Mouse (Mus musculus) macrophage (primary cell): ENCODE results near the gene Gnb2. TPM values are rescaled to one million over a fixed set of nuclear protein-coding genes. Genes with fewer than 3 reads are reported as not detected.

Source experiments
- H3K27ac ChIP-seq: fragments of 350-480 bp; formaldehyde crosslinking; 2 replicates; pipeline ENCODE4 v1.9.0; 2021
- H3K36me3 ChIP-seq: fragments of 350-480 bp; formaldehyde crosslinking; 2 replicates; pipeline ENCODE4 v1.9.0; 2021; ENCODE audit errors: inconsistent target
- H3K4me3 ChIP-seq: fragments of 350-480 bp; formaldehyde crosslinking; 2 replicates; pipeline ENCODE4 v1.9.0; 2021; ENCODE audit errors: inconsistent target
- H3K79me2 ChIP-seq: fragments of 350-480 bp; formaldehyde crosslinking; 2 replicates; pipeline ENCODE4 v1.9.0; 2021; ENCODE audit errors: inconsistent target
- WGBS: methylation state at CpG from one replicate; pipeline ENCODE4 v1.1.7; 2026; ENCODE audit warnings: inconsistent platforms; ENCODE audit not compliant: missing documents; 5-methylcytosine and 5-hydroxymethylcytosine counted together
- polyA plus RNA-seq: library from polyadenylated mRNA; stranded (reverse); fragments of 250-400 nt; gene quantifications from 3 replicates; pipeline ENCODE4 v1.2.4, GENCODE M21; 2018; ENCODE audit warnings: inconsistent platforms
- total RNA-seq, 78 experiments: library from RNA; depleted of rRNA; stranded (reverse); fragments of 250-400 nt; gene quantifications; 1 replicate in 9 of 78; 2 replicates in 24 of 78; 3 replicates in 43 of 78; 4 replicates in 2 of 78; pipeline ENCODE4 v1.2.4; 2018; ENCODE audit warnings: inconsistent platforms in 56 of 78

Gnb2 gene
- 100 to 1,000 TPM; 153 to 413 (median 282) TPM for total RNA-seq (2018; cell fraction: chromatin; rRNA removed)
- total RNA-seq (2018; cell fraction: cytosol; rRNA removed), result 100 to 1,000 TPM; 299 to 454 (median 389) TPM
- 100 to 1,000 TPM; 187 to 398 (median 299) TPM for total RNA-seq (2018; cell fraction: nucleus; rRNA removed)
- 139 to 347 TPM (median 316 TPM) in 3 replicates for polyA plus RNA-seq

- peaks cover 21% of the 10 kb centered on the region for H3K36me3 ChIP-seq
- peak within 1 kb of the TSS; percentile 97 for H3K4me3 ChIP-seq
- peak within 1 kb of the TSS; percentile 94 for H3K27ac ChIP-seq
- peaks cover 47% of the 10 kb centered on the region for H3K79me2 ChIP-seq
- WGBS, result under 1% methylated on average over 40 of the region's 40 CpGs
Observed at GRCm38 (mm10) chr5:137533117-137533827, at the start of gene Gnb2, which contains the start of gene Epo. Gene Gnb2 (minus strand): TSS chr5:137533510. Gene Epo (minus strand): TSS chr5:137533242.

GRCm38 (mm10) chr5:137582702-137583101 lies 49.4 kb upstream of the Gnb2 start:
- H3K4me3 ChIP-seq, result no peak overlapping the region
- no peaks in the 10 kb centered on the region for H3K36me3 ChIP-seq
- no peaks in the 10 kb centered on the region for H3K79me2 ChIP-seq
- no peak overlapping the region for H3K27ac ChIP-seq
- 90% methylated on average over 8 of the region's 8 CpGs for WGBS

GRCm38 (mm10) chr5:137580246-137580645 lies 46.9 kb upstream of the Gnb2 start:
- Histone ChIP-seq H3K79me2 (no peaks in the 10 kb centered on the region), H3K4me3 (no peak overlapping the region), H3K36me3 (no peaks in the 10 kb centered on the region), H3K27ac (no peak overlapping the region)
- 83% methylated on average over 6 of the region's 6 CpGs for WGBS

- Histone ChIP-seq H3K4me3 (no peak overlapping the region), H3K79me2 (no peaks in the 10 kb centered on the region), H3K27ac (no peak overlapping the region), H3K36me3 (no peaks in the 10 kb centered on the region)
- 94% methylated on average over 27 of the region's 27 CpGs for WGBS
Observed at GRCm38 (mm10) chr5:137574470-137574901, 41.2 kb upstream of the Gnb2 start.

GRCm38 (mm10) chr5:137570691-137571586 lies 37.6 kb upstream of the Gnb2 start:
- no peak overlapping the region for H3K4me3 ChIP-seq
- 10% methylated on average over 17 of the region's 17 CpGs for whole genome bisulfite sequencing
- H3K27ac ChIP-seq, result no peak overlapping the region
- H3K79me2 ChIP-seq, result no peaks in the 10 kb centered on the region
- H3K36me3 ChIP-seq, result no peaks in the 10 kb centered on the region

GRCm38 (mm10) chr5:137570181-137570580 lies 36.9 kb upstream of the Gnb2 start:
- no peak overlapping the region for H3K27ac ChIP-seq
- H3K4me3 ChIP-seq, result no peak overlapping the region
- no peaks in the 10 kb centered on the region for H3K79me2 ChIP-seq
- H3K36me3 ChIP-seq, result no peaks in the 10 kb centered on the region
- 14% methylated on average over 7 of the region's 7 CpGs for WGBS

GRCm38 (mm10) chr5:137569665-137570064 lies 36.4 kb upstream of the Gnb2 start, which contains the start of gene Tfr2:
Gene Tfr2 (plus strand): TSS chr5:137569840.
- WGBS, result 2% methylated on average over 9 of the region's 9 CpGs
- Histone ChIP-seq H3K4me3 (no peak within 1 kb of the TSS), H3K27ac (no peak within 1 kb of the TSS), H3K79me2 (no peaks in the 10 kb centered on the region), H3K36me3 (no peaks in the 10 kb centered on the region)

GRCm38 (mm10) chr5:137569031-137569430 lies 35.7 kb upstream of the Gnb2 start:
- no peak overlapping the region for H3K4me3 ChIP-seq
- no peak overlapping the region for H3K27ac ChIP-seq
- WGBS, result 79% methylated on average over 9 of the region's 12 CpGs
- H3K36me3 ChIP-seq, result no peaks in the 10 kb centered on the region
- H3K79me2 ChIP-seq, result no peaks in the 10 kb centered on the region

GRCm38 (mm10) chr5:137568223-137568798 lies 35.0 kb upstream of the Gnb2 start:
- Histone ChIP-seq H3K36me3 (no peaks in the 10 kb centered on the region), H3K79me2 (no peaks in the 10 kb centered on the region), H3K27ac (no peak overlapping the region), H3K4me3 (no peak overlapping the region)
- 89% methylated on average over 8 of the region's 8 CpGs for WGBS

- no peak overlapping the region for H3K4me3 ChIP-seq
- 92% methylated on average over 5 of the region's 5 CpGs for WGBS
- no peak overlapping the region for H3K27ac ChIP-seq
- H3K79me2 ChIP-seq, result no peaks in the 10 kb centered on the region
- H3K36me3 ChIP-seq, result no peaks in the 10 kb centered on the region
Observed at GRCm38 (mm10) chr5:137566416-137566815, 33.1 kb upstream of the Gnb2 start.

- 96% methylated on average over 6 of the region's 6 CpGs for WGBS
- H3K36me3 ChIP-seq, result no peaks in the 10 kb centered on the region
- H3K79me2 ChIP-seq, result no peaks in the 10 kb centered on the region
- H3K27ac ChIP-seq, result no peak overlapping the region
- H3K4me3 ChIP-seq, result no peak overlapping the region
Observed at GRCm38 (mm10) chr5:137565744-137566143, 32.4 kb upstream of the Gnb2 start.

GRCm38 (mm10) chr5:137562965-137563364 lies 29.7 kb upstream of the Gnb2 start:
- no peak overlapping the region for H3K4me3 ChIP-seq
- no peaks in the 10 kb centered on the region for H3K36me3 ChIP-seq
- no peak overlapping the region for H3K27ac ChIP-seq
- no peaks in the 10 kb centered on the region for H3K79me2 ChIP-seq
- 92% methylated on average over 10 of the region's 10 CpGs for WGBS

- no peak overlapping the region for H3K4me3 ChIP-seq
- WGBS, result 74% methylated on average over 6 of the region's 6 CpGs
- no peak overlapping the region for H3K27ac ChIP-seq
- H3K36me3 ChIP-seq, result no peaks in the 10 kb centered on the region
- no peaks in the 10 kb centered on the region for H3K79me2 ChIP-seq
Observed at GRCm38 (mm10) chr5:137561556-137561955, 28.2 kb upstream of the Gnb2 start.

GRCm38 (mm10) chr5:137553898-137554297 lies 20.6 kb upstream of the Gnb2 start:
- 52% methylated on average over 11 of the region's 11 CpGs for WGBS

More at GRCm38 (mm10) chr5:137553898-137554297, 20.6 kb upstream of the Gnb2 start:
- H3K27ac ChIP-seq, result no peak overlapping the region
- no peaks in the 10 kb centered on the region for H3K36me3 ChIP-seq
- no peak overlapping the region for H3K4me3 ChIP-seq
- H3K79me2 ChIP-seq, result no peaks in the 10 kb centered on the region
